Mouse (Mus musculus) left cerebral cortex, adult 11 months (tissue): Measurements from ENCODE around the gene Hpn.

Source experiments
- DNase-seq: peaks from one replicate; pipeline ENCODE4 v3.0.0; 2022; ENCODE audit warnings: low spot score

Gene Hpn

GRCm38 (mm10) chr7:31140941-31141340 lies 25.9 kb upstream of the Hpn start:
- DNase-seq = no peak

- no peak for DNase-seq
Observed at GRCm38 (mm10) chr7:31140302-31140701, 25.2 kb upstream of the Hpn start.

- DNase-seq = no peak
Observed at GRCm38 (mm10) chr7:31139765-31140164, 24.7 kb upstream of the Hpn start.

- no peak for DNase-seq
Observed at GRCm38 (mm10) chr7:31135717-31136116, 20.6 kb upstream of the Hpn start.

- DNase-seq = no peak
Observed at GRCm38 (mm10) chr7:31131866-31132265, 16.8 kb upstream of the Hpn start.

GRCm38 (mm10) chr7:31130841-31131240 lies 15.8 kb upstream of the Hpn start:
- no peak for DNase-seq

- DNase-seq = no peak
Observed at GRCm38 (mm10) chr7:31130197-31130596, 15.1 kb upstream of the Hpn start.

GRCm38 (mm10) chr7:31128157-31128705 lies 13.1 kb upstream of the Hpn start:
- no peak for DNase-seq

GRCm38 (mm10) chr7:31126851-31127724 lies 12.0 kb upstream of the Hpn start, which contains the start of gene Scn1b:
Gene Scn1b, minus strand, starts transcription at chr7:31127003.
- no peak for DNase-seq

- no peak for DNase-seq
Observed at GRCm38 (mm10) chr7:31126211-31126751, 11.2 kb upstream of the Hpn start.

- DNase-seq = no peak
Observed at GRCm38 (mm10) chr7:31125116-31125515, 10.0 kb upstream of the Hpn start.

GRCm38 (mm10) chr7:31124381-31124780 lies 9.3 kb upstream of the Hpn start:
- DNase-seq = no peak

GRCm38 (mm10) chr7:31123697-31124096 lies 8.6 kb upstream of the Hpn start:
- no peak for DNase-seq

GRCm38 (mm10) chr7:31122641-31123631 lies 7.8 kb upstream of the Hpn start:
- DNase-seq = no peak

- DNase-seq = no peak
Observed at GRCm38 (mm10) chr7:31119556-31119955, 4.5 kb upstream of the Hpn start.

GRCm38 (mm10) chr7:31118486-31118885 lies 3.4 kb upstream of the Hpn start:
- no peak for DNase-seq

GRCm38 (mm10) chr7:31117465-31117864 lies 2.4 kb upstream of the Hpn start:
- no peak for DNase-seq

GRCm38 (mm10) chr7:31116721-31117145 lies 1.6 kb upstream of the Hpn start:
- DNase-seq = no peak

- DNase-seq = no peak
Observed at GRCm38 (mm10) chr7:31115587-31116043, 525 bp upstream of the Hpn start.

GRCm38 (mm10) chr7:31114646-31115045 lies 444 bp downstream of the Hpn start:
- no peak for DNase-seq

GRCm38 (mm10) chr7:31113800-31114199 lies 1.3 kb downstream of the Hpn start:
- DNase-seq = no peak

GRCm38 (mm10) chr7:31112036-31112435 lies 3.1 kb downstream of the Hpn start:
- no peak for DNase-seq
